Mouse (Mus musculus): ENCODE measurements around the gene Dhx35.

Dhx35 gene

DNA sequence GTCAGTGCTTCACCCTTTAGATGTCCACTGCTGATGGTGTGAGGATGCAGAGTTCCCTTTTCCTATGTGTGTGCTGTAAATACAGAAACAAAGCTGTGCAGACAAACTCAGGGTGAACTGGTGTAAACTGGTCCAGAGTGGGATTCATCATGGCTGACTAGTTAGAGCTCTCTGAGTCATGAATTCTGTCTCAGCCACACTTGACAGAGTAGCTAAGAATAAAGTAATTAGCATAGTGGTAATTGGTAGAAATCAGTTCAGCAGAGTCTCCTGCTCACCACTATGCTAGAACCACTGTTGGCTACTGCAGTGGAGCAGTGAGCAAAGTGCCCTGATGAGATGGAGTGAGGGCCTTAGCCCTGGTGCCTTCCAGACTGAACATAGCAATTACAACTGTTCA is 21.1 kb downstream of the Dhx35 start:
- DNase-seq = no peak

GRCm38 (mm10) chr2:158816239-158816638 is 21.6 kb downstream of the Dhx35 start:
- no peak for DNase-seq

- no peak for DNase-seq
Measured at GRCm38 (mm10) chr2:158817708-158818107, 23.1 kb downstream of the Dhx35 start.

DNA sequence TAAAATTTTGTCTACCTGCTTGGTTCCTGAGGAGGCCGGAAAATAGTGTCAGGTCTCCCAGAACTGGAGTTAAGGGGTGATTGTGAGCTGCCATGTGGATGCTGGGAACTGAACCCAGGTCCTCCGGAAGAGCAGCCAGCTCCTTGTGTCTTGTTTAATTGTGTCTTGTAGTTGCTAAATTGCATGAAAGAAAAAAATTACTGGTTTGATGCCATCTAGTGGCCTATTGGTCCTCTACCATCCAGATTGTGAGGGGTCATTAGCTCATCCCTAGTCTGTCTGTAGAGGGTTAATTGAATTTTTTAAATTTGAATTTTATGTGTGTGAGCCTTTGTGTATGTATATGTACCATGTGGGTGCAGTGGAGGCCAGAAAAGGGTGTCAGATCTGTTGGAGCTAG is 33.5 kb downstream of the Dhx35 start:
- no peak for DNase-seq

GRCm38 (mm10) chr2:158829746-158830145 is 35.1 kb downstream of the Dhx35 start:
- peak; percentile 30 for DNase-seq

- DNase-seq = no peak
Measured at GRCm38 (mm10) chr2:158833221-158833620, 38.6 kb downstream of the Dhx35 start.

- DNase-seq = no peak
Measured at GRCm38 (mm10) chr2:158833645-158834044, 39.0 kb downstream of the Dhx35 start.

DNA sequence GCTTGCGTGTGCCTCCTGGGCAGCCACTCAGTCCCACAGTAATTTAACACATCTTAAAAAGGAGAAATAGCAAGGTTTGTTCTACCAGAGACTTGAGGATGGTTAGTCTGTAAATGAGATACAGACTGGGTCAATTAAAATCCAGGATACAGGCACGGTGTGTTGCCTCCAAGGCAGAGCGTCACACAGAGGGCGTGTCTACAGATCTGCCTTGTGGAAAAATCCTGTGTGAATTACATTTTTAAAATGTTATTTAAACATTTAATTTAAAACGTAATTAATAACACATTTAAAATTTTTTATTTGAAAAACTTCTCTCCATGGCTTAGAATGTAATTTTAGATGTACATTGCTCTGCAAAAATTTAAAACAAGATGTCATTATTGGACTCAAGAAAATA is 48.7 kb downstream of the Dhx35 start:
- DNase-seq = no peak

GRCm38 (mm10) chr2:158845031-158845430 is 50.4 kb downstream of the Dhx35 start:
- no peak for DNase-seq

- no peak for DNase-seq
Measured at GRCm38 (mm10) chr2:158846208-158846607, 51.6 kb downstream of the Dhx35 start.

DNA sequence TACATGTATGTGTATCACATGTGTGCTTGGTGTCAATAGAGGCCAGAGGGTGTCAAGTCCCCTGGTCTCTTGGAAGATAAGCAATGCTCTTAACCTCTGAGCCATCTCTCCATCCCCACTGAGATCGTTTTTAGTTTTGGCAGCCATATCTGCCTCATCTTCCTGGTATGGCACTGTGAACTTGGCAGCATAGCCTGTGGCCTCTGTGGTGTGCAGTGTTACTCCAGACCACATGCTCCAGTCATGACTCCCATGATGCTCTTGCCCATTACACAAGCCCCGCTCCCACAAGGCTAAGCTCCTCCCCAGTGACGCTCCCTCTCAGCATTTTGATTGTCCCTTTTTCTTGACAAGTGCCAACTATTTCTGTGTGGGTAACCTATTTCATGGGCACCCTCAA is 53.4 kb downstream of the Dhx35 start:
- DNase-seq = no peak

DNA sequence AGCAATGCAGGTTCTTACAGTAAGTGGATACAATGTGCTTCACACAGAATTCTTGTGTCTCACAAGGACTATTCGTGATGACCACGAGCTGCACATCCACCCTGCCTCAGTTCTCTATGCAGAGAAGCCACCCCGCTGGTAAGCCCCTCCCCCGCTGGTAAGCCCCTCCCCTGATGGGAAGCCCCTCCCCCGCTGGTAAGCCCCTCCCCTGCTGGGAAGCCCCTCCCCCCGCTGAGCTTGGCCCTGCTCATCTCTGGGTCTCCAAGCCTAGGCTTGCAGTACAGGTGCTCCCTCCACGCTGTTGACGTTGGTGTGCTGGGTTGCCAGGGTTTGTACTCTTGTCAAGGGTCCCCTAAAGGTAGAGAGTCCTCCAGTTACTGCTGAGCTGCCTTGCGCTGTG is 54.8 kb downstream of the Dhx35 start:
- DNase-seq = no peak

DNA sequence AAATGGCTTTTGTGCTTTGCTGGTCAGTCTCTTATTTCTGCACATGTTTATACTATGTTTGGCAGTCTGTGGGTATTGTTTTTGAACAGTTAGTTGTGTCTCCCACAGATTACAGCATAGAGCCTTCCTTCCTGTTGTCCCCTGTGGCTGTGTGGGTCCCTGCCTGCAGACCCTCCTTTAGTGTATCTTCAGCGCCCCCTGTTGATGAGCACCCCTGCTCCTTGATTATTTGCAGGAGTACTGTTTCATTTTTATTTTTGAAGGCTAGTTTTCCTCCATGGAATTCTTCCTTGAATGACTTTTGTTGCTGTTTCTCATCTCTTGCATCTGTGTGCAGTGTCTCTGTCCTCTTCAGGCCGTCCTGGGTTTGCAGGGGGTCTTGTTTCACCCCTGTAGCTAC is 58.0 kb downstream of the Dhx35 start:
- no peak for DNase-seq

- DNase-seq = no peak
Measured at GRCm38 (mm10) chr2:158856896-158857499, 62.4 kb downstream of the Dhx35 start.

- DNase-seq = no peak
Measured at GRCm38 (mm10) chr2:158857579-158857978, 63.0 kb downstream of the Dhx35 start.

GRCm38 (mm10) chr2:158861115-158861514 is 66.5 kb downstream of the Dhx35 start:
- DNase-seq = no peak

DNA sequence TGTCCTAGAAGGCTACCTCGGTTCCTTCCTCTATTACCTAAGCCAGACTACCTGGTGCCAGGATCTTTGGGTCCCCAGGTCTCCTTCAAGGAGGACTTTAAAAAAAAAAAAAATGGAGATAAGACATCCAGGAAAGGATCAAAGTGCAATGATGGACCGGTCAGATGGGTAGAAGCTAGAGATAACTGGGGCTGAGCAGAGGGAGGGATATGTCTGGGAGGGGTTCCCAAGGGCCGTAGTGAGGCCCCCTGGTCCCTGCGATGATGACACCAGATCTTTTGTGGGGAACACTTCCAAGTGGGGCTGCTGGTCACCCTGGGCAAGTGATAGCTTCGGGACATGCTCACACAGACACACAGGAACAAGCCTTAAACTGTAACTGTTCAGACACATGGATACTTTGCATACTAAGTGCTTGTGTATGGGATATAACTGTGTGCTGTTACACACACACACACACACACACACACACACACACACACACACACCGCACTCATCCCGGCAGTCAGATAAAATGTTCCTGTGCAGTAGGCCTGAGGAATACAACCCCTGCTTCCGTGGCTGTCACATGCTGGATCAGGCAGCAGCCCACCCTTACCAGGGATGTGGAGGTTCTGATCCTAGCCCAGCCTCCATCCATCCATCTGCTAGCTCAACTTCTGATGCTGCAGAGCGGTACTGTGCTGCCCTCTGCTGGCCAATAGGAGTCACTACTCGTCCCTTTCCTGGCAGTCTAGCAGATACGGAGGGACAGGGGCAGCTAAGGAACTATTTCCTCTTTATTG is 68.9 kb downstream of the Dhx35 start:
- DNase-seq = peak; percentile 52

DNA sequence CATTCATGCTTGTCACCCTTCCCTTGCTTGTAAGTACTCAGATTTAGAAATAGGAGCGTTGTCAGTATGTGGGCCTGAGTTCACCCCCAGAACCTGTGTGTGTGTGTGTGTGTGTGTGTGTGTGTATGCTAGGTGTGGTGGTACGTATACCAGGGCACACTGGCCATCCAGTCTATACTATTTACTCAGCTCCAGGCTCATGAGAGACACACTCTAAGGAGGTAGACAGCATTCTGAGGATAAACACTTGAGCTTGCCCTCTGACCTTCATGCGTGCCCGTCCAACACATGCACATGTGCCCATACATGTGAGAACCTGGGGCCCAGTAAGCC is 69.5 kb downstream of the Dhx35 start:
- DNase-seq = no peak

GRCm38 (mm10) chr2:158865358-158865757 is 70.8 kb downstream of the Dhx35 start:
- DNase-seq = peak; percentile 60

- DNase-seq = no peak
Measured at GRCm38 (mm10) chr2:158886571-158886970, 92.0 kb downstream of the Dhx35 start.

GRCm38 (mm10) chr2:158888531-158888930 is 93.9 kb downstream of the Dhx35 start:
- DNase-seq = peak; percentile 30

DNA sequence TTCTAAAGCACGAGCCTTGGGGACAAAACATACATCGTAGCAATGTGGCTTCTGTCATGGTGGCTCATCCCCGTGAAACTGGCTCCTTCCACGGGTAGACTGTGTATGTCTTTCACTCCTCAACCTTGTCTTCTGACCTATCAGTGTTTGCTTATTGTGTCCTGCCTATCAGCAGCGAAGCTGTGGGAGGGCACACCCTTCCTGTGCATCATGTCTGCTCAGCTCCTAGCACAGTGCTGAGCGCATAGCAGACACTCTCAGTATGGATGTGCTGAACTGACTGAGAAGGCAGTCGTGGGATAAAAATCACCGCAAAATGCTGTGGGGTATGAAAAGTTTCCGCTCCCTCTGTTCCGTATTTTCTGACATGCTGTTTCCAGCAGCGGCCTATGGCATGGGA is 94.6 kb downstream of the Dhx35 start:
- no peak for DNase-seq

DNA sequence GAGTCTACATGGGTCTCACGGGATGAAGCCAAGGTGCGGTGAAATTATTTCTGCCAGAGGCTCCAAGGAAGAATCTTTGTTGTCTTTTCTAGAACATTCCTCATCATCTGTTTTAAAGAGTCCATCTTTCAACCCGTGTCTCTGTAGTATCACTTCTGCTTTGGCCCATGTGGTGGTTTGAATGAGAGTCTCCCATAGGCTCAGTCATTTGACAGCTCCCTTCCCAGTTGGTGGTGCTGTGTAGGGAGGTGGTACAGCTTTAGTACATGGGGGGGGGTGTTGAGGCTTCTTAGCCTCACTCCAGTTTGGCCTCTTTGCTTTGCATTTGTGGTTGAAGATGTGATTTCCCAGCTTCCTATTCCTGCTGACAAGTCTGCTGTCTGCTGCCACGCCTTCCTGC is 96.7 kb downstream of the Dhx35 start:
- no peak for DNase-seq

DNA sequence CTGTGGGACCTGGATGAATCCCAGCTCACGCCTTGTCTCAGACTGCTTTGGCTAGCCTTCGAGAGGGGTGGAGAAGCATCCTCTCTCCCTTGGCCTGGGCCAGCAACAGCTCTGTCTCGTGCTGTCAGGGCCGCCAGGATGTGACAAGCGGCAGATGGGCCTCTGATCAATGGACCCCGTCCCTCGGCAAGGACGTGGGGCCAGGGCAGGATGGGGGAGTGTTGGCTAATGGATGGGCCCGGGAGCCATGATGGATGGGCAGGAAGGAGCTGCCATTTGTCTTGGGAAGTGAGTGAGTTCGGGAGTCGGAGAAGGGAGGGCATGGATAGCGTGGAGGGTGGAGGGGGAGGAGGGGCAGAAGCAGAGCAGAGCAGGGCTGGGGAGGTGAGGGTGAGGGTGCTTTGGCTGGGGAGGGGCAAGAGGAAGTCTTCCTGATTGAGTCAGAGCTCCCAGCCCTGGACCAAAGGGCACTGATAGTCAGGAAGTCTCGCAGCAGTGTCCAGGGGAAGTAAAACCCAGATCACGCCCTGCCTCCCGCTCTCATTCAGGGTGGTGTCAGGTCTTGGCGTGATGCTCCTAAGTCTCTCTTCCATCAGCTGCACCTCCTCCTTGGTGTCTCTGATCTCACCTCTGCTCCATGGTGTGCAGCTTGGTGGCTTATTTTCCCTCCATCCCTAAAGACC is 98.7 kb downstream of the Dhx35 start:
- no peak for DNase-seq
